Mouse (Mus musculus): ENCODE measurements around the gene Avil. TPM values are rescaled to one million over a fixed set of nuclear protein-coding genes. Genes with fewer than 3 reads are reported as not detected.

The Avil gene
- total RNA-seq (2021), result under 1 TPM; 0.35 to 0.40 TPM

GRCm38 (mm10) chr10:127000529-127000928 lies at the start of gene Avil:
TSS of gene Avil (plus strand) at chr10:127000709.
- no peak for DNase-seq

GRCm38 (mm10) chr10:126952375-126952774 lies 48.1 kb upstream of the Avil start:
- no peak for DNase-seq

GRCm38 (mm10) chr10:126953029-126953471 lies 47.5 kb upstream of the Avil start:
- peak; percentile 58 to 63 for DNase-seq

GRCm38 (mm10) chr10:126956692-126957358 lies 43.7 kb upstream of the Avil start:
- peak in 1 of 2 experiments; percentile 21 for DNase-seq

- DNase-seq, result peak; percentile 60 to 70
These were observed 43.0 kb upstream of the Avil start for GRCm38 (mm10) chr10:126957359-126958107.

- no peak for DNase-seq
These were observed 40.0 kb upstream of the Avil start for GRCm38 (mm10) chr10:126960496-126960895.

DNA sequence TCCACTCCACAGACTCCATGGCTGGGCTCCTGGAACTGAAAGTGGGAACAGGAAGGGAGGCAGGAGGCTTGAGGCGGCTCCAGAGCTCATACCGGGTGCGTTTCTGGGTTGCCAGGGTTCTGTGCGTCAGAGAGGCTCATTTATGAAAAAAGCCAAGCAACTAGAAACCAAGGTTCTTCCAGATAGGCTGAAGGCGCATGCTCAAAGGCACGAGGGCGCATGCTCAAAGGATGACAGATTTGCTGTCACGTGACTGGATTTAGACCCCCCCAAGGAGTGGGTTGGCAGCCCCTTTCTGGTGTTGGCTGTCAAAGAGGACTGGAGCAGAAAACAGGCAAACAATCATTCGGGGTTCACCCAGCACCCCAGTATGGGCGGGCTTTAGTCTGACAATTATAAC lies 38.8 kb upstream of the Avil start:
- DNase-seq, result peak; percentile 47 to 63

- peak; percentile 58 to 65 for DNase-seq
These were observed 38.1 kb upstream of the Avil start for GRCm38 (mm10) chr10:126962271-126962965.

- no peak for DNase-seq
These were observed 37.6 kb upstream of the Avil start for GRCm38 (mm10) chr10:126962966-126963330.

DNA sequence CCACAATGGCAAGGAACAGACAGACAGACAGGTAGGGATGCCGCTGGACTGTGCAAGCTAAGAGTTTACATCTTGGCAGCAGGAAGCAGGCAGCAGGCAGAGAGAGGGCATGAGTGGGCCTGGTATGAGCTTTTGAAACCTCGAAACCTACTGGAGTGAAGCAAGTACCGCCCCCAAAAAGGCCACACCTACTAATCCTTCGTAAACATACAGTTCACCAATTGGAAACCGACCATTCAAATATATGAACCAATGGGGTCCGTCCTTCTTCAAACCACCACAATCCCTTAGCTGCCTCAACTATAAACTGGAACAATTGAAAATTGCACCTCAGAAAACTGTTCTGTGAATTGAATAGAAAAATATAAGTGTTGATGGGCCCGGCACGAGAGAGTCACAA lies 36.7 kb upstream of the Avil start:
- DNase-seq, result no peak

- DNase-seq, result no peak
These were observed 29.0 kb upstream of the Avil start for GRCm38 (mm10) chr10:126971363-126972050.

GRCm38 (mm10) chr10:126972051-126972725 lies 28.3 kb upstream of the Avil start:
- no peak for DNase-seq

GRCm38 (mm10) chr10:126972988-126973387 lies 27.5 kb upstream of the Avil start:
- DNase-seq, result no peak

DNA sequence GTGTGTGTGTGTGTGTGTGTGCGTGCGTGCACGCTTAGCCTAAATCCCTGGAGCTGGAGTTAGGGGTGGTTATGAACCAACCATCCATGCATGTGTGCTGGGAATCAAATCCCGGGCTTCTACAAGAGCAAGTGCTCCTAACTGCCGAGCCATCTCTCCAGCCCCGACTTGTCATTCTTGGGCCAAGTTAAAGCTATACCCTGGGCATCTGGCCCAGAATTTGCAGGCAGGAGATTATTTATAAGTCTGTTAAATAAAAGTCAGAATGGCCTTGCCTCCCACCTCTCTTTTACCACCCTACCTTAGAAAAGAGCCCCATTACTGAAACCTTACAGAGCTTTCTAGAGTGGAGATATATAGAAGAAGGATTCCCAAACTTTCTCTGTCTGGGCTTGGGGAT lies 24.8 kb upstream of the Avil start:
- DNase-seq, result no peak

DNA sequence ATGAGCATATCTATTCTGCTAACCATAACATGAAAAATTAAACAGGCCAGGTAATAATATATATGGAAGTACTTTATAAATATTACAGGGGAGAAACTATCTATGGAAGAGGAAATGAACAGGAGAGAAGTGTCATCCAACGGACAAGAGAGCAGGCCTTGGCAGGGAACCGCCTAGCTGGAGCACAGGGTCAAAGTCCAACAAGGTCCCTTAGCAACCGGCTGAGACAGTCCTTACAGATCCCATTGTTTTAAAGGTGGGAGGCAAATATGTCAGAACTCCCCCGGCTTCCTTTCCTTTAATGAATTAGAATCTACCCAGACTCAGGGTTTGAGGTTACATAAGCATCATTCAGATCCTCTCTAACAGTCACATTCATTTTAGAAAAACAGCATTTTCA lies 23.4 kb upstream of the Avil start:
- no peak for DNase-seq

- peak; percentile 99 for DNase-seq
These were observed 22.1 kb upstream of the Avil start, which contains the start of gene Ctdsp2 for GRCm38 (mm10) chr10:126978277-126978994. TSS of gene Ctdsp2 (plus strand) at chr10:126978717.

- peak; percentile 50 to 53 for DNase-seq
These were observed 21.3 kb upstream of the Avil start for GRCm38 (mm10) chr10:126979121-126979635.

DNA sequence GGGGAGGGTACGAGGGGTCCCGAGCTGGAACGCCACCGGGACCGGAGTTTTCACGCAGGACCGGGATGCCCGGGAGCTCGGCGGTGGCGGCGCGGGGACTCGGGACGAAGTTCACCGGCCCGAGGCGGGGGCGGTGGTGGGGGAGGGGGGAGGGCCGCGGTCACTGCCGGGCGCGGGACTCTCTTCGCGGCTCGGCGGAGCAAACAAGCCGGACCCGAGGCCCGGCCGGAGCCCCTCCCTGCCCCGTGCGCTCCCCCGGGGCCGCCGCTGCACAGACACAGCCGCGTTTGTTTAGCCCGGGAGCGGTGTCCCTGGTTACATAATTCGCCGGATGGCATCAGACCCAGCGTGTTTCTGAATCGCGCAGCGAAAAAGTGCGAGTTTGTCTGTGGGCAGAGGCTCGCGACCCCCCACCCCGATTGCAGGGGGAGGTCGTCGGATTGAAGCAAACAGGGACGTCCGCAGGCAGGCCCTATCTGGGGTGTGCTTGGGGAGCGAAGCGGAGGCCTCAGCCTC lies 20.8 kb upstream of the Avil start:
- DNase-seq, result peak; percentile 58 to 74

DNA sequence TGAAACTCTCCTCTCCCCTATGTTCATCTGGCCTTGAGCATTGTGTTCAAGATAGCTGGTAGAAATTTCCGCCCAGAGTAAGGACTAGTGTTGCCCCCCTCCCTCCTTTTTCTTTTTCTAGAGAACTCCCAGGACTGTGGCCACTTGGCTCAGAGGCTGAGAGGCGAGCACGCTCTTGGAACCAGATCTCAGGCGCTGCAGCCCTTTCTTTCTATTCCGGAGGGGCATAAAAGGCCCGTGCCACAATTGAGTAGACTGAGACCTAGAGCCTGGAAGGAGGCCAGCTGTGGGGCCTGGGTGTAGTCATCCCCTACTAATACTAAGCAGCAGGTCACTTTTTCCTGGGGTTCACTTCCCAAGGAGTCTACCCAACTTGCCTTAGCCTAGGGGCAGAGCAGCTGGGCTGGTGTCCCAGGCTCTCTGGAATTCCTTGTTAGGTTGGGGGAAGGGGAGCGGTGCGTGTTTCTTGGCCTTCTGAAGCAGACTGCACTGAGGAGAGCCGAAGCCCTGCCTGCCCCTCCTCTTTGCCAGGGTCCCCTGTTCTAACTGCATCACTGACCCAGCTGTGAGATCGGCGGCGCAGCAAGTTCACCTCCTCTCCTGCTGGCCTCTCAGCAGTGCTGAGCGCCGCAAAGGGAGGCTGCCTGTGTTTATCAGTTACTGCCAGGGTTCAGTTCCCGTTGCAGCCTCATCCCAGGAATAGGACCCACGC lies 20.1 kb upstream of the Avil start:
- peak; percentile 60 to 66 for DNase-seq

DNA sequence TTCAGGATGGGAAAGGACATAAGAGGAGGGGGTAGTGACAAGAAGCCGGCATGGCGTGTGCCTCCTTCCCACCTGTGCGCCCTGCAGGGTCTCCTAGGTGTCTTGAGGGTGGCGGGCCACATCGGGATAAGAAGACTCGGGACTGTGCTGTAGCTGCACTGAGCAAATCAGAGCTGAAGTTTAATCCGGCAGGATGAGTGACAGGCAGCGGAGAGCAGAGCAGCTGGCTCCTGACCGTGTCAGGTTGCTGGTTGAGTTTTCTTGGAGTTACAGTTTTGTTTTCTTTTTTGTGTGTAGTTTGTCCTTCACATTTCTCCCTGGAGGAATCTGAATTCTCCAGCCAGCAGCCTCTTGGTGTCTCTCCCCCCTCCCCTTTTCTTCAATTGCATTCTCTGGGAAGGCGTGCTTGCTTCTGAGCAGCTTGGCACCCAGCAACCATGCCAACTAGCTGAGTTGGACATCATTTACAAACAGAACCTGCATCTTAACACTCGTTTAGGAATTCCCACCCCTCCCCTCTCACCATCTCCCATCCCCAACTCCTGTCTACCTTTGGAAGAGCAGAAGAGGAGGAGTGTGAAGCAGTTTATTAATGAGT lies 19.5 kb upstream of the Avil start:
- no peak for DNase-seq
